Mouse (Mus musculus): ENCODE data around the gene Pfkl. TPM values are rescaled to one million over a fixed set of nuclear protein-coding genes. Genes with fewer than 3 reads are reported as not detected.
"Not testable (repeated sequence)": the region's sequence is repeated elsewhere in the genome, so short reads cannot be mapped to it uniquely, and the experiment has no call there.

The Pfkl gene
- polyA plus RNA-seq, 1 experiment from 2014 or later, result 12.8 TPM

GRCm38 (mm10) chr10:77970481-77970880 lies 39.4 kb downstream of the Pfkl start, which contains the start of gene Trpm2:
TSS of gene Trpm2 (minus strand) at chr10:77970563.
- H3K27ac ChIP-seq, result peak within 1 kb of the TSS; percentile 95
- no peaks in the 10 kb centered on the region for H3K79me2 ChIP-seq (ENCODE audit: inconsistent target)
- no peaks in the 10 kb centered on the region for H3K36me3 ChIP-seq (ENCODE audit: inconsistent target)
- H3K4me3 ChIP-seq (ENCODE audit: inconsistent target), result peak within 1 kb of the TSS; percentile 7; the same call in 1 of the 2 replicates
- 1% methylated on average over 6 of the region's 6 CpGs for WGBS (ENCODE audit: missing documents)

GRCm38 (mm10) chr10:77969973-77970325 lies 39.9 kb downstream of the Pfkl start:
- Histone ChIP-seq H3K4me3 (ENCODE audit: inconsistent target) (peak overlapping the region; percentile 7; the same call in 1 of the 2 replicates), H3K27ac (peak overlapping the region; percentile 95)

GRCm38 (mm10) chr10:77969274-77969972 lies 40.5 kb downstream of the Pfkl start:
- H3K79me2 ChIP-seq (ENCODE audit: inconsistent target), result no peaks in the 10 kb centered on the region
- H3K4me3 ChIP-seq (ENCODE audit: inconsistent target), result peak overlapping the region; percentile 7; the same call in 1 of the 2 replicates
- 18% methylated on average over 25 of the region's 26 CpGs for WGBS (ENCODE audit: missing documents)
- no peaks in the 10 kb centered on the region for H3K36me3 ChIP-seq (ENCODE audit: inconsistent target)
- peak overlapping the region; percentile 95 for H3K27ac ChIP-seq

More at GRCm38 (mm10) chr10:77969973-77970325, 39.9 kb downstream of the Pfkl start:
- 15% methylated on average over 8 of the region's 8 CpGs for WGBS (ENCODE audit: missing documents)
- Histone ChIP-seq H3K36me3 (ENCODE audit: inconsistent target) (no peaks in the 10 kb centered on the region), H3K79me2 (ENCODE audit: inconsistent target) (no peaks in the 10 kb centered on the region)

GRCm38 (mm10) chr10:77963971-77964370 lies 45.9 kb downstream of the Pfkl start:
- Histone ChIP-seq H3K27ac (peak overlapping the region; percentile 29), H3K79me2 (ENCODE audit: inconsistent target) (no peaks in the 10 kb centered on the region), H3K4me3 (ENCODE audit: inconsistent target) (no peak overlapping the region), H3K36me3 (ENCODE audit: inconsistent target) (no peaks in the 10 kb centered on the region)
- WGBS (ENCODE audit: missing documents), result 2% methylated on average over 6 of the region's 6 CpGs

- 0% methylated on average over 2 of the region's 2 CpGs for WGBS (ENCODE audit: missing documents)
Measured at GRCm38 (mm10) chr10:77962725-77963124, 47.2 kb downstream of the Pfkl start.

GRCm38 (mm10) chr10:77950468-77950867 lies 59.4 kb downstream of the Pfkl start:
- H3K79me2 ChIP-seq (ENCODE audit: inconsistent target); H3K36me3 ChIP-seq (ENCODE audit: inconsistent target): not testable (repeated sequence)
- 93% methylated on average over 4 of the region's 12 CpGs for WGBS (ENCODE audit: missing documents)

More at GRCm38 (mm10) chr10:77962725-77963124, 47.2 kb downstream of the Pfkl start:
- no peaks in the 10 kb centered on the region for H3K79me2 ChIP-seq (ENCODE audit: inconsistent target)
- no peaks in the 10 kb centered on the region for H3K36me3 ChIP-seq (ENCODE audit: inconsistent target)
- peak overlapping the region; percentile 44 for H3K27ac ChIP-seq
- H3K4me3 ChIP-seq (ENCODE audit: inconsistent target), result no peak overlapping the region; the same call in 1 of the 2 replicates

GRCm38 (mm10) chr10:77939685-77940084 lies 70.2 kb downstream of the Pfkl start:
- H3K79me2 ChIP-seq (ENCODE audit: inconsistent target), result no peaks in the 10 kb centered on the region
- peaks cover 3% of the 10 kb centered on the region; the same call in 1 of the 2 replicates for H3K36me3 ChIP-seq (ENCODE audit: inconsistent target)
- no peak overlapping the region for H3K27ac ChIP-seq
- H3K4me3 ChIP-seq (ENCODE audit: inconsistent target), result no peak overlapping the region
- 94% methylated on average over 2 of the region's 2 CpGs for WGBS (ENCODE audit: missing documents)

More at GRCm38 (mm10) chr10:77950468-77950867, 59.4 kb downstream of the Pfkl start:
- H3K27ac ChIP-seq; H3K4me3 ChIP-seq (ENCODE audit: inconsistent target): not testable (repeated sequence)

Other genes with a start within 250 kb of the Pfkl start
- gene Gm3238, start 238.8 kb downstream of the Pfkl start, polyA plus RNA-seq (2018), result not detected in 3 replicates
- gene Gm7138, start 233.1 kb downstream of the Pfkl start, polyA plus RNA-seq (2018), result not detected in 3 replicates
- gene Gm3250, start 227.5 kb downstream of the Pfkl start, polyA plus RNA-seq (2018), result not detected in 3 replicates
- gene Gm7137, start 221.9 kb downstream of the Pfkl start, polyA plus RNA-seq (2018), result not detected in 3 replicates
- not detected in 3 replicates for gene Gm9639, start 215.0 kb downstream of the Pfkl start, polyA plus RNA-seq (2018)
- not detected in 3 replicates for gene Gm19668, start 210.9 kb downstream of the Pfkl start, polyA plus RNA-seq (2018)
- gene Gm9507, start 198.2 kb downstream of the Pfkl start, polyA plus RNA-seq (2018), result not detected in 3 replicates
- not detected in 3 replicates for gene Gm2696, start 195.4 kb downstream of the Pfkl start, polyA plus RNA-seq (2018)
- not detected in 3 replicates for gene Krtap10-4, start 183.0 kb downstream of the Pfkl start, polyA plus RNA-seq (2018)
- gene Krtap10-10, start 174.1 kb downstream of the Pfkl start, polyA plus RNA-seq (2018), result not detected in 3 replicates
- not detected in 3 replicates for gene Gm36176, start 163.3 kb downstream of the Pfkl start, polyA plus RNA-seq (2018)
- gene Gm10318, start 157.2 kb downstream of the Pfkl start, polyA plus RNA-seq (2018), result not detected in 3 replicates
- gene Gm3285, start 148.1 kb downstream of the Pfkl start, polyA plus RNA-seq (2018), result not detected in 3 replicates
- gene Lrrc3, start 107.5 kb downstream of the Pfkl start, polyA plus RNA-seq (2018), result 0.09 TPM in 1 of 3 replicates, not detected in the others
- gene Trpm2, start 39.5 kb downstream of the Pfkl start, polyA plus RNA-seq (2018), result 2.6 to 5.5 TPM (median 4.7 TPM) in 3 replicates
- 9.8 to 15.6 TPM (median 10.6 TPM) in 3 replicates for gene 1810043G02Rik, start 31.6 kb downstream of the Pfkl start, polyA plus RNA-seq (2018)
- gene Dnmt3l, start 31.9 kb upstream of the Pfkl start, polyA plus RNA-seq (2018), result 0.14 to 2.0 TPM in 2 of 3 replicates, not detected in the other
- gene Aire, start 33.5 kb upstream of the Pfkl start, polyA plus RNA-seq (2018), result not detected in 3 replicates
- 3.6 to 12.1 TPM (median 7.4 TPM) in 3 replicates for gene Icosl, start 59.2 kb upstream of the Pfkl start, polyA plus RNA-seq (2018)
- gene D10Jhu81e, start 159.7 kb upstream of the Pfkl start, polyA plus RNA-seq (2018), result 30.3 to 37.8 TPM (median 37.5 TPM) in 3 replicates
- gene Pwp2, start 175.1 kb upstream of the Pfkl start, polyA plus RNA-seq (2018), result 6.1 to 17.2 TPM (median 6.1 TPM) in 3 replicates
- 24.0 to 38.9 TPM (median 30.9 TPM) in 3 replicates for gene Trappc10, start 234.6 kb upstream of the Pfkl start, polyA plus RNA-seq (2018)

Measured in macrophage (primary cell).